Mouse (Mus musculus) C2C12 (cell line): Measurements from ENCODE around the gene Cldn24.

Experiments
- CTCF ChIP-seq: IDR thresholded peaks from one replicate; pipeline ENCODE4 v1.5.1; 2011; ENCODE audit not compliant: control insufficient read depth, insufficient read depth, insufficient read length
- MAX ChIP-seq: IDR thresholded peaks from one replicate; pipeline ENCODE4 v1.6.1; 2011; ENCODE audit warnings: mild to moderate bottlenecking, control low read depth
- MYOD1 ChIP-seq: IDR thresholded peaks from one replicate; pipeline ENCODE4 v1.6.1; 2011; ENCODE audit warnings: low read depth; ENCODE audit not compliant: control insufficient read depth, insufficient read length
- MYOG ChIP-seq: IDR thresholded peaks from one replicate; pipeline ENCODE4 v1.6.1; 2011; ENCODE audit not compliant: control insufficient read depth, insufficient read length; ENCODE audit errors: extremely low read depth
- USF1 ChIP-seq: IDR thresholded peaks from one replicate; pipeline ENCODE4 v1.6.1; 2011; ENCODE audit warnings: low read depth, mild to moderate bottlenecking, control low read depth, moderate library complexity

- TF ChIP-seq CTCF, result no peak
- no peak for TF ChIP-seq USF1
- no peak for TF ChIP-seq MYOG
- TF ChIP-seq MAX, result no peak
- no peak for TF ChIP-seq MYOD1
Measured at GRCm38 (mm10) chr8:47823777-47824176, 1.8 kb downstream of the Cldn24 start.
